Comparison of ENCODE assay signal across 9 mouse cellular contexts in genomic region chr9:41860681-41861080, GRCm38 (mm10).
DNase-seq lines count a peak whose midpoint lies in the region; ATAC-seq and TF ChIP-seq lines count a peak whose summit lies in the region.
"Had no signal": no experiment of that assay in that cellular context is flagged by ENCODE, and none has a peak within 500 bp of the region (broad histone marks: within the 10 kb centered on the region; RNA-seq: fewer than 3 reads in every experiment).

No protein-coding gene starts in this region.

- H3K36me3 ChIP-seq in embryonic facial prominence, embryonic 14.5 days (ENCODE audit: control insufficient read depth, insufficient read depth, low read length): no peaks in the 10 kb centered on the region
- H3K36me3 ChIP-seq in heart, embryonic 12.5 days: no peaks in the 10 kb centered on the region
- H3K36me3 ChIP-seq in limb, embryonic 14.5 days (ENCODE audit: control insufficient read depth, insufficient read depth, low read length): no peaks in the 10 kb centered on the region
- H3K36me3 ChIP-seq: liver, embryonic 13.5 days had no signal

- 3% methylated on average over 4 of the region's 4 CpGs for WGBS in embryonic facial prominence, embryonic 14.5 days
- 3% methylated on average over 4 of the region's 4 CpGs for WGBS in heart, embryonic 12.5 days
- WGBS in limb, embryonic 14.5 days: 3% methylated on average over 4 of the region's 4 CpGs

- no peak for TF ChIP-seq POLR2A in limb, embryonic 14.5 days (IDR thresholded peaks at IDR 0.05; ENCODE audit: borderline replicate concordance, extremely low read depth, insufficient read depth, insufficient read length)

- DNase-seq in cerebellum, postnatal 14 days: peak; percentile 21 to 43
- peak; percentile 99 for DNase-seq in embryonic facial prominence, embryonic 14.5 days (ENCODE audit: low spot score)
- DNase-seq in kidney, postnatal 10 days: peak; percentile 91
- peak; percentile 99 for DNase-seq in limb, embryonic 14.5 days (ENCODE audit: low spot score)
- DNase-seq in ovary, adult 18-20 months (ENCODE audit: low spot score): peak; percentile 21
- no peak for DNase-seq in T-cell, adult 2 months (ENCODE audit: low spot score)
- DNase-seq: liver, embryonic 13.5 days had no signal

- H3K27ac ChIP-seq in embryonic facial prominence, embryonic 14.5 days (replicated peaks; ENCODE audit: low read depth, low read length): peak overlapping the region; percentile 89
- peak overlapping the region; percentile 86 for H3K27ac ChIP-seq in heart, embryonic 12.5 days (ENCODE audit: poor library complexity, severe bottlenecking)
- peak overlapping the region; percentile 76 for H3K27ac ChIP-seq in limb, embryonic 14.5 days (replicated peaks; ENCODE audit: low read depth, low read length)
- H3K27ac ChIP-seq: liver, embryonic 13.5 days had no signal

- H3K9ac ChIP-seq in embryonic facial prominence, embryonic 14.5 days (ENCODE audit: low read depth, low read length): no peak overlapping the region
- peak overlapping the region; percentile 44; the same call in 1 of the 2 replicates for H3K9ac ChIP-seq in heart, embryonic 12.5 days
- no peak overlapping the region for H3K9ac ChIP-seq in limb, embryonic 14.5 days (ENCODE audit: low read depth, low read length, severe bottlenecking)
- H3K9ac ChIP-seq: liver, embryonic 13.5 days had no signal

- H3K27me3 ChIP-seq in embryonic facial prominence, embryonic 14.5 days (replicated peaks; ENCODE audit: control insufficient read depth, insufficient read depth, low read length): no peaks in the 10 kb centered on the region
- H3K27me3 ChIP-seq in heart, embryonic 12.5 days (replicated peaks): no peaks in the 10 kb centered on the region
- no peaks in the 10 kb centered on the region for H3K27me3 ChIP-seq in limb, embryonic 14.5 days (ENCODE audit: control insufficient read depth, insufficient read depth, low read length)
- H3K27me3 ChIP-seq: liver, embryonic 13.5 days had no signal

- H3K4me2 ChIP-seq in embryonic facial prominence, embryonic 14.5 days (ENCODE audit: low read depth, low read length): peak overlapping the region; percentile 38
- H3K4me2 ChIP-seq in heart, embryonic 12.5 days: peak overlapping the region; percentile 50
- H3K4me2 ChIP-seq in limb, embryonic 14.5 days (replicated peaks; ENCODE audit: low read depth, low read length, severe bottlenecking): peak overlapping the region; percentile 25
- H3K4me2 ChIP-seq: liver, embryonic 13.5 days had no signal

- no peak overlapping the region for H3K4me3 ChIP-seq in embryonic facial prominence, embryonic 14.5 days (ENCODE audit: low read depth, low read length)
- H3K4me3 ChIP-seq in heart, embryonic 12.5 days: no peak overlapping the region
- no peak overlapping the region for H3K4me3 ChIP-seq in limb, embryonic 14.5 days (replicated peaks; ENCODE audit: low read length)
- H3K4me3 ChIP-seq: liver, embryonic 13.5 days had no signal

- peaks cover 45% of the 10 kb centered on the region for H3K4me1 ChIP-seq in embryonic facial prominence, embryonic 14.5 days (ENCODE audit: control insufficient read depth, insufficient read depth, low read length)
- peaks cover 31% of the 10 kb centered on the region for H3K4me1 ChIP-seq in heart, embryonic 12.5 days (replicated peaks)
- peaks cover 38% of the 10 kb centered on the region for H3K4me1 ChIP-seq in limb, embryonic 14.5 days (ENCODE audit: control insufficient read depth, insufficient read depth, low read length)
- H3K4me1 ChIP-seq: liver, embryonic 13.5 days had no signal

- ATAC-seq in cerebellum, adult (ENCODE audit: insufficient number of reproducible peaks, low FRiP score, low TSS enrichment): no peak
- peak; percentile 94 for ATAC-seq in embryonic facial prominence, embryonic 14.5 days (ENCODE audit: low read depth)
- ATAC-seq in heart, embryonic 12.5 days (ENCODE audit: insufficient number of reproducible peaks, low FRiP score): peak; percentile 92
- ATAC-seq in limb, embryonic 14.5 days (ENCODE audit: low FRiP score, low read depth): peak; percentile 95

- H3K9me3 ChIP-seq in embryonic facial prominence, embryonic 14.5 days (ENCODE audit: control insufficient read depth, low read length): no peaks in the 10 kb centered on the region
- H3K9me3 ChIP-seq in heart, embryonic 12.5 days (replicated peaks): no peaks in the 10 kb centered on the region
- H3K9me3 ChIP-seq in limb, embryonic 14.5 days (ENCODE audit: control insufficient read depth, low read length): no peaks in the 10 kb centered on the region
- H3K9me3 ChIP-seq: liver, embryonic 13.5 days had no signal
